Mouse (Mus musculus): ENCODE measurements at regions not wholly inside any gene's neighbourhood (a gene's known extent, or its start where the extent isn't known, plus 50 kb on each side); places are given as distances from the start of the nearest gene placed in this dataset.

DNA sequence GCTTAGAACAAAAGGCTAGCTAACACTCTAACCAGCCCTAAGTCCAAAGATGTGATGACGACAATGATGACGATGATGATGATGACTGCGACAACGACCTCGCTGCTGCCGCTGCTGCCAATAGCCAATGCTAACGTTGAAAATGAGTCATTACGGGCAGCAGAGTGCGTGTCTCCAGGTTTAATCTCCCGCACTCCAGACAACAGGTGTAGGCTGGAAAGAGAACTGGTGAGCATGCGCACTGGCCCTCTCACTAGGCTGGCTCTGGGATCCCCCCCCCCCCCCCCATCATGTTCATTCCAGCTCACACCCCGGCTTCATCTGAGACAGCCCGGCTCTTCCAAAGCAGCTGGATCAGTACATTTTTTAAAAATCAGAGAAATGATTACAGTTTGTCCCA is 138.4 kb downstream of the 9530068E07Rik start:
- TF ChIP-seq CTCF (IDR thresholded peaks at IDR 0.05; ENCODE audit: low read depth, low read length), result no peak
- no peak for TF ChIP-seq POLR2AphosphoS5 (IDR thresholded peaks at IDR 0.05; ENCODE audit: insufficient replicate concordance, low read depth, low read length)
- no peak for TF ChIP-seq TAL1 (conservative IDR thresholded peaks at IDR 0.05; ENCODE audit: low read depth, low read length)

Measured in G1E (cell line).